Mouse (Mus musculus): ENCODE measurements around the gene Fgf5. TPM values are rescaled to one million over a fixed set of nuclear protein-coding genes. Genes with fewer than 3 reads are reported as not detected.

Gene Fgf5
- total RNA-seq, 2 experiments from 2014 or later: 2.0 TPM

GRCm38 (mm10) chr5:98292388-98293048, 38.5 kb downstream of the Fgf5 start:
- intact Hi-C loops (cut with DNase I): no loop called here
- no peak for DNase-seq (ENCODE audit: low spot score in 2 of 2)

GRCm38 (mm10) chr5:98293049-98293715, 39.2 kb downstream of the Fgf5 start:
- intact Hi-C loops (cut with DNase I): no loop called here
- DNase-seq (ENCODE audit: low spot score in 2 of 2): no peak

GRCm38 (mm10) chr5:98300079-98300478, 46.1 kb downstream of the Fgf5 start:
- intact Hi-C loops (cut with DNase I): no loop called here
- no peak for DNase-seq (ENCODE audit: low spot score in 2 of 2)

GRCm38 (mm10) chr5:98305673-98306072, 51.7 kb downstream of the Fgf5 start:
- intact Hi-C loops (cut with DNase I): no loop called here
- no peak for DNase-seq (ENCODE audit: low spot score in 2 of 2)

GRCm38 (mm10) chr5:98306528-98306927, 52.5 kb downstream of the Fgf5 start:
- DNase-seq (ENCODE audit: low spot score in 2 of 2): no peak
- intact Hi-C loops (cut with DNase I): no loop called here

GRCm38 (mm10) chr5:98326625-98327024, 72.6 kb downstream of the Fgf5 start:
- no peak for DNase-seq (ENCODE audit: low spot score in 2 of 2)
- intact Hi-C loops (cut with DNase I): loop anchor here (5.0 to 10.0 kb wide), 2 partner anchors 132 to 1199 kb away; no protein-coding TSS in a partner anchor

Other genes starting within 250 kb of the Fgf5 start
- 1 to 10 TPM; 2.1 to 2.4 TPM for gene Antxr2, start 223.1 kb upstream of the Fgf5 start, total RNA-seq (2021)
- gene Prdm8, start 87.0 kb upstream of the Fgf5 start, total RNA-seq (2021): 10 to 100 TPM; 44.0 to 45.1 TPM
- under 1 TPM in 1 of 2 experiments, not detected in 1; 0.80 TPM for gene Cfap299, start 75.1 kb downstream of the Fgf5 start, total RNA-seq (2021)

Data from left cerebral cortex, postnatal 14 days (tissue).